Mouse (Mus musculus): ENCODE results near the gene Dync1li2.

The Dync1li2 gene

DNA sequence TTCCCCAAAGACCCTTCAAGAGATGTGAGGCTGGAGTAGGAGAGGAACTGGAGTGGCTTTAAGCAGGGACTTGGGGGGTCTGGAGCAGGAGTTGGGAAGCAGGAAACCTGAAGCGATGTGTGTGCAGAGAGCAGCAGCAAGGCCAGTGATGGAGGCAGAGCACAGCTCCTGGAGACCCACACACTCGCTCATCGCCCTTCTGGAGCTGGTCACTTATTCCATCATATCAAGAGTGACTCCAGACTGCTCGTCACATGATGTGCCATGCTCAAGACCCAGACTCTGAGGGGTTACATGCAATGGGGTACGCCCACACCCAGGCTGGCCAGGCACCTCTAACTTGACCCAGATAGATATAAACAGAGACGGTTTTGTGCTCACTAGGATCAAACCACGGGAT is 62.6 kb downstream of the Dync1li2 start:
- no peak for DNase-seq

DNA sequence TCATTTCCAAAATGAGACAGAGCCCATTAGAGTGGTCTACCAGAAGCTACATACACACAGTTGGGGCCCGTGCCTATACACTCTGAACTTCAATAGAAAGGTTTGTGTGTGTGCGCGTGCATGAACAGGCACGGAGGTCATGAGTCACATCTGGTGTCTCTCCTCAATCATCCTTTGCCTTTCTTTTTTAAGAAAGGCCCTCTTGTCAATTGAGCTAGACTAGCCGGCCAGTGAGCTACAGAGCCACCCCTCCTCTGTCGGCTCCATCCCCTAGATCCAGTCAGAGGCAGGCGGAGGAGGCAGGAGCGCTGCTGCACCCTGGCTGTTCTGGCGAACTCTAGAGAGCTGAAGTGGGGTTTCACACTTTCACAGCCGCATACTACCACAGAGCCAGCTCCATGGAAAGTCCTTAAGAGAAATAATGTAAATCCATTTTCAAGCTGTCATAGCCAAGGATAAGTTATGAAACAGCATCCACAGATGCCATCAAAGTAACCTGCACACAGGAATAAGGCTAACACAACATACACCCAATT is 63.5 kb downstream of the Dync1li2 start:
- no peak for DNase-seq

DNA sequence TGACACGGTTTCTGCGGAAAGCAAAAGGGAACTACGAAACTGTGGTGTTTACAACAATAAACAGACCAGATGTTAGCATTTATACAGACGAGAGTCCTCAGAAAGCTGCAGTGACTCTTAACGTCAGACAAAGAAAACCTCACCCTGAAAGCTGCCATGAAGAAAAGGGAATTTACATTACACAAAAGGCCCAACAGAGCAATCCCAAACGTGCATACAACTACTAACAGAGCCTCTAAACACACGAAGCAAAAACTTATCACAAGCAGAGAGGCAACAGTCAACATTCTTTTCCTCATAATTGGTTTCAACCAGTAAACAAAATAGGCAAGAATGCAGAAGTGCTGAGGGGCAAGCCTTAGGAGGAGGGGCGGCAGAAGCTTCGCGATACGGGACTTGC is 66.2 kb downstream of the Dync1li2 start:
- no peak for DNase-seq

DNA sequence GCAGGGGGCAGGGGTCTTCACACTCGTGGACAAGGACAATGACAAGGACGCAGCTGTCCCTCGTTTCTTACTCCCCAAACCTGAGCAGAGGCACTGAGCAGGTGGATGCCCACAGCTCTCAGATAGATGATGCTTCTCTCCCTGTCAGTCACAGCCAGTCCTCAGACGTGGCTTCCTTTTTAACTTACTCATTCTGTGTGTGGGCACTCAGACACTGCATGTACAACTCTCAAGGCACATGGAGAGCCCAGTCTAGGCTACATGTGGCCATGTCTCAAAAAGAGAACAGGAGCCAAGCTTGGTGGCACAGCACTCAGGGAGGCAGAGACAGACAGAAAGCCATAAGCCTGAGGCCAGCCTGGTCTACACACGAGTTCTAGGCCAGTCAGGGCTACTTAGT is 66.9 kb downstream of the Dync1li2 start:
- no peak for DNase-seq

DNA sequence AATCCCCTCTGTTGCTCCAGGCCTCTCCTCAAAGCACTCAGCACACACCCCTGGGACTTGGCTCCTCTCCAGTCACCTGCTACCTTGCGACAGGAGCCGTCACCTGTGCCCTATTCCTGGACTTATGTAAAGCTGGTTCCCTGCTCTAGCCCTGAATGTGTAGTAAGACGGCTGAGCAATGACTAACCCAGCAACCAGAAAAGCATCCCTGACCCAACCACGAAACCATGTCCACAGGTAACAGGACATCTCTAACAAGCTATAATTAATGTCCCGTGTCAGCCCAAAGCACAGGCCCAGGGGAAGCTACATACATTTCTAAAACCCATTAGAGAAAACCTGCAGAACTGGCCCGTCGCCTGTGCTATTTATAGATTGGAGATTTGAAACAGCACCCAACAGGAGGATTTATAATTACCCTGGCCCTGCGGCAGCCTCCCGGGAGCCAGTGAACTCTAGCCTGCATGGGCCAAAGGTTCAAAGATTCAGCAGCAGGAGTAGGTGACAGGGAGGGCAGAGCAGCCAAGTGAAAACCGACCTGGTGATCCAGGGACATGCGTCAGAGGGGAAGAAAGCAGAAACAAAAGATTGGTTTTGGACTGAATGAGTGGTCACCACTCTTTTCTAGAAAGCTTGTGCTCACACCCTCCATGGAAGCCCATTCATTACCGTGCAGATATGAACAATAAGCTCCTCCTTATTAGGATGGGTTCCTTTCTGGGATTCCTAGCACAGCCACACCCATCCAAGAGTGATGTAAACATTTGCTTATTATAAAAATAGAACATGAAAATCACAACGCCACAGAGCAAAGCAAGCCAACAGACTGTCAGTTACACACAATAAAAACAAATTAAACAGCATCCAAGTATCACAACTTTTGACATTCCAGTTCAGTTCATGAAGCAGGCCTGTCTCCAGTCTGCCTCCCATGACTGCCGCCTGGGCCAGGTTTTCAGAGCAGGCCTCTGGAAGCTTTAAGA is 67.7 kb downstream of the Dync1li2 start:
- DNase-seq, result peak; percentile 75 to 84

DNA sequence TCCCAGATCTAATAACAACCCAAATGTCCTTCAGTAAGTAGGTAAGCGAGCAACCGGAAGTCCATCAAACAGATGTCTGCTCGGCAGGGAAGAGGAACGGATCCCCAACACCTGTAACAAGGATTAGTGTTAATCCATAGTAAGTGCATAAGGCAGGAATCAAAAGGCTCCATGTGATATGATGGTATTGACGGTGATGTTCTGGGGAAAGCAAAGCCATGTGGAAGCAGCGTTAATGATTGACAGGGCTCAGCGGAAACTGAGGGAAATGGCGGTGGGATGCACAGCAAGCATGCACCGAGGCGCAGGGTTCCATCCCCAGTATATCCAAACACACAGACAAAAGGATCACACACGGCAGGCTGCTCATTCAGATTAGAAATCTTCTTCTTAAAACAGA is 68.6 kb downstream of the Dync1li2 start:
- DNase-seq, result peak in 1 of 2 experiments; percentile 57

DNA sequence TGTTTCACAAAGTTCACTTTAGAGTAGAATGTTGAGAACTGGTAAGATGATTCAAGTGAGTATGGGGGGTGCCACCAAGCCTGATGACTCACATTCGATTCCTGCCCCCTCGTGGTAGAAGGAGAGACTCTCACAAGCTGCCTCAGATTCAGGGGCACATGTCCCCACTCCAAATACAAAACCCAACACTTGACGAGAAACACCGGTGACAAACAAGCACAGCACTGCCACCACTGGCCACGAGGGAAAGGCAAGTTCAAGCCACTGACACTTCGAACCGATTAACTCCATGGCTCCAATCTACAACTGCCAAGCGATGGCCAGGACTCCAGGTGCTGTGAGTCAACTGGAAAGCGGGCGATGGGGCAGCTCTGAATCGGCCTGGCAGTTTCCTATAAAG is 69.1 kb downstream of the Dync1li2 start:
- peak; percentile 34 to 57 for DNase-seq

DNA sequence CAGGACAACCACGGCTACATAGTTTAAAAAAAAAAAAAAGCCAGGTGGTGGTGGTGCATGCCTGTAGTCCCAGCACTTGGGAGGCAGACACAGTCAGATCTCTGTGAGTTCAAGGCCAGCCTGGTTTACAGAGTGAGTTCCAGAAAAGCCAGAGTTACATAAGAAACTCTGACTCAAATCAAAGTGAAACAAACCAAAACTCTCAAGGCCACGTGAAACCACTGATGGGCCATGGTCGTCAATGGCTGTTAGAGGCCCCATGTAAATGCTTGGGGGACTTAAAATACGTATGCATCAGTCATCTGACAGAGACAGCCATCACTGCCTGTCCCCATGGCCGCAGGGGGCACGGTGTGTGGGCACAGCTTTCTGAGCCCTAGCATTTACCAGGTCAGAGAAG is 71.7 kb downstream of the Dync1li2 start:
- no peak for DNase-seq

DNA sequence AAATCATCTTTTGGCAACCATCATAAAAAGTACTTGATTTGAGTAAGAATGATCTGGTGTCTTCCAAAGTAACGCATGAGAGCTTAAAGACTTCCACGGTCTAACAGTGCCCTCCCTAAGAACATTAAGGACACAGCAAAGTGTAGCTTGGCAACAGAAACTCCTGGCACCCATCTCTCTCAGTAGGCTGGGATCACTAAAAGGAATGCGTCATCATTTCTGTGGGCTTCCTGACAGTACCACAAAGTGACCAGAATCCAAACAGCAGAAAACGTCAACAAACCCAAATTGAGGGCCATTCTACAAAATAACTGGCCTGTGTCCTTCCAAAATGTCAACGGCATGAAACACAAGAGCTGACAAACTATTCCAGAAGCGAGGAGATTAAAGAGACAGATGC is 72.8 kb downstream of the Dync1li2 start:
- no peak for DNase-seq

DNA sequence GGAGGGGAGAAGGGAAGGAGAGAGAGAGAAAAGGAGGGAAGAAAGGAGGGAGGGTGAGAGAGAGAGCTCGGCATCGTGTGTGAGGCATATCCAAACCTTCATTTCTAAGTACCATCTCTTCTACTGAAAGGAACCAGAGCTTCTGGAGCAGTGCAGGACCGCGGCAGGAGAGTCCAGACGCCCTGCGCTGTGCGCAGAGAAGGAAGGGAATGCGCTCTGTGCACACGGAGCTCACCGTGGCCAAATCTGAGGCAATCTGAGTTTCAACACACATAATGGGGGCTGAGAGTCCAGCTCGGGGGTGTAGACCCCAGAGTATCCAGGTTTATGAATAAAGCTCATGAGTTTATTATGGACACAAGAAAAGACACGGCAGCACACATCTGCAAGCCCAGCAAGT is 73.3 kb downstream of the Dync1li2 start:
- no peak for DNase-seq

All from kidney, postnatal 4 days (tissue).